Mouse (Mus musculus) liver, adult (tissue): ENCODE results near the gene Olfr214.
"Not testable (repeated sequence)": the region's sequence is repeated elsewhere in the genome, so short reads cannot be mapped to it uniquely, and the experiment has no call there.

Source experiments
- GATA4 ChIP-seq: IDR thresholded peaks from 2 replicates; pipeline ENCODE4 v1.6.1; 2014; ENCODE audit warnings: mild to moderate bottlenecking, low read length; ENCODE audit not compliant: insufficient replicate concordance

The Olfr214 gene

DNA sequence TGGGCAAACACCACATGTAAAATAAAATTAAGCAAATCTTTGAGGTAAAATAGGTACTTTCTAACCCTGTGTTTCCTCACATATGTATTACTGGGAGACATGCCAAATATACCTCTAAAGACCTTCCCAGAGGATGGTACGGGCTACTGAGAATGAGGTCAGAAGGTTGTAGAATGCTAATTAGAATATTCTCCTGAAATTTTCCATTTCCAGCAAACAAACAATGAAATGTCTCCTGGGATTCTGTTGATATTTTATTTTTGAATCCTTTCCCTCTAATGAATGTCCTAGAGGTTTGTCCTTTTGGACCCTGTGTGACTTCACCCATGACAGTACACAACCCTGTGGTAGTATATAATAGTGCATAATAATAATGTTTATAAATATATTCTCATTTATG, at the start of gene Olfr214:
Gene Olfr214 (plus strand): TSS at position 301 of the 400 bp plus-strand sequence.
- TF ChIP-seq GATA4, result no peak

DNA sequence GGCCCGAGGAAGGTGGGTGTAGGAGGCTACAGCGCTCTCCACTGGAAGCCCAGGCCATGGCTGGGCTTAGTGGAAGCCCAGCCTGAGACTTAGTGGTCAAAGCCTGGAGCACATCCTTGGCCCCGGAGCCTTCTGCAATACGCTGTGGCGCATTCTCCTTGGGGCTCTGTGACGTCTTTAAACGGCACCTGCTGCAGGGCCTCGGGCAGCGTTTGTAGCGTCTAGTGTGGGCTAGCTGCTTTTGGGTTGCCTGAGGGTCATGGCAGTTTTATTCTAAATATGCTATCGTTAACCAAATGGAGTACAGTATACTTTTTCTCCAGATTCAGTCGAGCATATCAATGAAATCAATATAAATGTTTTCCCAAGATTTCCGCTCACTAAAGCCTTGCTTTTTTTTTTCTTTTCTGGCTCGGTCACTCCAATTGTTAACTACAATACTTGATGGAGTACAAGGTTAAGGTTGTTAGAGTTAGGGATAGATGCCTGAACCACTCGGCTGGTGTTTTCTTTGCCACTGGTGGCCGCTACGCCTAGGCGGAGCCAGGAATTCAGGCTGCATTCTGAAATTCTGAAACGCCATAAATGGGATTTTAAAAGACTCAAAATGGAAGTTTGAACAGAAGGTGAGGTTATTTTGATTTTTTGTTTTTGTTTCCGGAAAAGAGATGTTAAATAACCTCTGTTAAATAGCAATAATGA, 47.6 kb upstream of the Olfr214 start, which contains the start of gene Olfr212:
Gene Olfr212 (plus strand): TSS at position 215 of the 702 bp plus-strand sequence.
- TF ChIP-seq GATA4, result not testable (repeated sequence)

DNA sequence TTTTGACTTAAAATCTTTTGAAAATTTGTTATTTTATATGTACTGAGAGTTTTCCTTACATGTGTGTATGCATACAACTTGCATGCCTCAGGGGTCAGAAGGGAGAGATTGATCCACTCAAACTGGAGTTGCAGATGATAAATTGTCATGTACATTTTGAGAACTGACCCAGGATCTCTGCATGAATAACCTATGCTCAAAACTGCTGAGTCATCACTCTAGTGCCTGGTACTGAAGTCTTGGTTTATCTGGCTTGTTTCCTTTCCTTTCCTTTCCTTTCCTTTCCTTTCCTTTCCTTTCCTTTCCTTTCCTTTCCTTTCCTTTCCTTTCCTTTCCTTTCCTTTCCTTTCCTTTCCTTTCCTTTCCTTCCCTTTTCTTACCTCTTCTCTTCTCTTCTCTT, 39.2 kb upstream of the Olfr214 start:
- no peak for TF ChIP-seq GATA4

DNA sequence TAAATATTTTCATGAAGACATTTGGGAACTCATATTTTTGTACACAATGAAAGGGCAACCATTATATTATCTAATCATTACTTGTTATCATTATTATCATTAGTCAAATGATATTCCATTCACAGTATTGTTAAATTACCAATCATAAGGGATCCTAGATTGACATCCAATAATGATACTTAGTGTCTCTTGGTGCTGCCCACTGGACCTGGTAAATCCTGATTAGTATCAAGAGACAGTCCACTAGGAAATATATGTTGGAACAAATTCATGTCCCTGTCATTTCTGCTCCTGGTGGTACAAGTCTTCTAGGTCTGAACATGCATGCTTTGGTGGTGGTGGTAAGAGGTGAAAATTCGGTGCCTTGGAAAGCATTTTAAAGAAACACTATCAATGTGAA, 15.9 kb upstream of the Olfr214 start, which contains the start of gene Olfr213:
Gene Olfr213 (plus strand): TSS at position 301 of the 400 bp plus-strand sequence.
- no peak for TF ChIP-seq GATA4

DNA sequence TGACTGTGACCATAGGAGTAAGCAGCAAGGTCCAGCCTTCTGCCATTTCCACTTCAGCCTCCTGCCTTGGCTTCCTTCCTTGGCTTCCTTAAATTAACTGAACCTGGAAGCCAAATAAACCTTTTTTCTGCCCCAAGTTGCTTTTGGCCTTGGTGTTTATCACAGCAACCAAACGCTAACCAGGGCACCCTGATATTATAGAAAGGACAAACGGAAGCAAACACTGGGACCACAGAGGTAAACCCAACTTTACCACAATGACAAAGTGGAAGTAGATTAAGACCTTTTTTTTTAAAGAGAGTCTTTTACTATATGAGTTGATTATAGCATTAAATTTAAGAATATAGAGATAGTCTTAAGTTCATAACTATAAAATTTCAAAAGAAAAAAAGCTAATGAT, 11.5 kb upstream of the Olfr214 start:
- no peak for TF ChIP-seq GATA4

DNA sequence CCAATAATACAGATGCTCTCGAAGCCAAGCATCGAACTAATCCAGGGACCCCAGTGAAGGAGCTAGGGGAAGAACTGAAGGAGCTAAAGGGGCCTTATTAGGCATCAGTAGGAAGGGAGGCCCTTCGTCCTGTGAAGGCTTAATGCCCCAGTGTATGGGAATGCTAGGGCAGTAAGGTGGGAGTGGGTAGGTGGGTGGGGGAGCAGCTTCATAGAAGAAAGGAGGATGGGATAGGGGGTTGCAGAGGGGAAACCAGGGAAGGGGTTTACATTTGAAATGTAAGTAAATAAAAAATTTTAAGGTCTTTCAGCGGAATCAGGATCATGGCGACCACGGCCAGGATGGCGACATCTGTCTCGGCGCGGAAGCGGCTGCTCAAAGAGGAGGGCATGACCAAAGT, 3.2 kb upstream of the Olfr214 start, which contains the start of gene Gm5580:
Gene Gm5580 (plus strand): TSS at position 301 of the 400 bp plus-strand sequence.
- not testable (repeated sequence) for TF ChIP-seq GATA4

DNA sequence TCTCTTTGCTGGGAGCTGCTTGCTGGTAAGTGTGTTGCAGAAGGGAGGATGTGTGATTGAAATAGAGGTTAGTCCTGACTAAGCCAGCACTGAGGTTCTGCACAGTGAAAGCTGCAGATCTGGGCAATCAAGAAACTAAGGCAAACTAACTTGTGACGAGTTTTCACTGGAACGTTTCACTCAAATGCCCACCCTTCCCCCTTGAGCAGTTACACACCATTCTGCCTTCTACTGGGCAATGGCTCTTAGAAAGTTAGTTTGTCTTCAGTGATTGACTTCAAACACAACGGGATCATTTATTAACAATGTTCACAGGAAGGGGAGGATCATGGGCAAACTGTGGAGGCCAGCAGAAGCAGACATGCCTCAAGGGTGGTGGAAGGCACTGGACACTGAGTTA, 917 bp downstream of the Olfr214 start:
- TF ChIP-seq GATA4, result no peak

DNA sequence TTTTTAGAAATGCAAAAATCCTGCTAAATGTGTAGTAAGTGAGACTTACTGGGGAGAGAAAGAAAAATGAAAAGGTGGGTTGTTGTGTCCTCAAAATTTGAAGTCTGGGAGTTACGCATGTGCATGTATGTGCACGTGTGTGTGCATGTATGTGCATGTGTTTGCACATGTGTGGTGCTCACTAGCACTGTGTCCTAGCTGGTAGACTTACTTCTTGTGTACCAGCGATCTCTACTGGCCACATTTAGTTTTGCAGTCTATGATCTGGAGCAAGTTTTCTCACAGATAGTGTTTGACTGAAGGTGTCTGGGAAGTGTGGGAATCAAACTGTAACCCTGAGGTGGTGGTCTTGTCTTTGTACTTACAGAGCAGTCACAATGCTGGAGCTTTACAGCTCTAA, 15.8 kb downstream of the Olfr214 start:
- no peak for TF ChIP-seq GATA4

DNA sequence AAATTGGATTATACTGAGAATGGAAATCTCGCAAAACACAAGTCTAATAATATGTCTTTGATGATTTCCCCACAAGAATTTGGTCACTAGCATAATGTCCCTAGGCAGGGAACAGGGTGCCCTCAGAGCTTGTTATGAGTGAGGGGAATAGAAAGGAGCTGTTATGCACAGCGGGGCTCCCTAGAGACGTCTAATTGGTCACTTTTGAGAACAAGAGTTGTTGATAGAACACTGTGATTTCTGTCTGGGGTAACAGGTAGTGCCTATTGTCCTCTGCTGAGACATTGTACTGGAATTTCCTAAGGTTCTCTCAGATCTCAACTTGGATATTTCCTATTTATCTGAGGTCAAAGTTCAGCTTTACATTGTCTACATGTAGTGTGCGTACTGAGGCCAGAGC, 30.1 kb downstream of the Olfr214 start, which contains the start of gene Olfr215:
Gene Olfr215 (minus strand): TSS at position 101 of the 400 bp plus-strand sequence.
- no peak for TF ChIP-seq GATA4

DNA sequence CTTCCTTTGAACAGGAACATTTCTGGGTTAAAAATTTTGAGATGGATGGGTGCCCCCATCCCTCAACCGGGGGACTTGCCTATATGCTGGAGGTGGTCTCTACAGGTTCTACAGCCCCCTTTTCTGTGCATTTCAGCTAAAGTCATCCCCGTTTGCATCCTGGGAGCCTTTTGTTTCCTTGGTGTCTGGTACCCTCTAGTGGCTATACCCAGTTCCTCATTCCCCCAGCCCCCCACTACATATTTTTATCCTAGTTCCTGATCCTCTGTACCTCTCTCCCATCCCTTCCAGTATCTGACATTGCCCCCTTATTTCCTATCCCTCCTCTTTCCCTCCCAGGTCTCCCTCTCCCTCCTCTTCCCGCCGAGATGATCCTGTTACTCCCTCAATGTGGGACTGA, 53.2 kb downstream of the Olfr214 start:
- TF ChIP-seq GATA4, result no peak
